Mouse (Mus musculus) testis, adult 2 months (tissue): ENCODE results near the gene Kcnj11. TPM values are rescaled to one million over a fixed set of nuclear protein-coding genes. Genes with fewer than 3 reads are reported as not detected.

Experiments
- H3K27ac ChIP-seq: fragments of 200-500 bp; 2 replicates; pipeline ENCODE4 v1.5.1; 2012; ENCODE audit warnings: low read depth, low read length; ENCODE audit not compliant: control insufficient read depth, insufficient read depth
- H3K27me3 ChIP-seq: fragments of 200-500 bp; 2 replicates; pipeline ENCODE4 v1.6.1; 2012; ENCODE audit warnings: mild to moderate bottlenecking, low read length, moderate library complexity; ENCODE audit not compliant: control insufficient read depth, insufficient read depth
- H3K36me3 ChIP-seq: fragments of 200-500 bp; 2 replicates; pipeline ENCODE4 v1.6.1; 2012; ENCODE audit warnings: mild to moderate bottlenecking, low read length; ENCODE audit not compliant: control insufficient read depth, insufficient read depth
- H3K4me1 ChIP-seq: fragments of 200-500 bp; 2 replicates; pipeline ENCODE4 v1.6.1; 2012; ENCODE audit warnings: low read length; ENCODE audit not compliant: control insufficient read depth, insufficient read depth
- H3K4me3 ChIP-seq: fragments of 200-500 bp; 2 replicates; pipeline ENCODE4 v1.5.1; 2012; ENCODE audit warnings: low read depth, mild to moderate bottlenecking, low read length, moderate library complexity, mixed read lengths; ENCODE audit not compliant: control insufficient read depth
- CTCF ChIP-seq: fragments of 200-500 bp; IDR thresholded peaks from 2 replicates; pipeline ENCODE4 v1.5.1; 2012; ENCODE audit warnings: low read depth, mild to moderate bottlenecking, inconsistent platforms, low read length, moderate library complexity; ENCODE audit not compliant: control insufficient read depth, insufficient read depth, insufficient replicate concordance
- POLR2A ChIP-seq: fragments of 200-500 bp; IDR thresholded peaks from 2 replicates; pipeline ENCODE4 v1.6.1; 2012; ENCODE audit warnings: low read depth, mild to moderate bottlenecking, inconsistent platforms, low read length, moderate library complexity; ENCODE audit not compliant: control insufficient read depth
- polyA plus RNA-seq: library from polyadenylated mRNA; depleted of rRNA; stranded (reverse); fragments of >200 nt; gene quantifications from 2 replicates; pipeline ENCODE4 v1.2.3, GENCODE M21; 2012

The Kcnj11 gene
- polyA plus RNA-seq, 1 experiment = 1.3 TPM

- Histone ChIP-seq H3K4me3 (no peak overlapping the region), H3K4me1 (no peaks in the 10 kb centered on the region), H3K36me3 (no peaks in the 10 kb centered on the region), H3K27me3 (no peaks in the 10 kb centered on the region), H3K27ac (no peak overlapping the region)
- TF ChIP-seq POLR2A = no peak
- TF ChIP-seq CTCF = no peak
These were observed 31.2 kb upstream of the Kcnj11 start for GRCm38 (mm10) chr7:46131806-46132205.

- TF ChIP-seq POLR2A = no peak
- H3K27me3 ChIP-seq = no peaks in the 10 kb centered on the region
- H3K4me1 ChIP-seq = no peaks in the 10 kb centered on the region
- no peak overlapping the region for H3K4me3 ChIP-seq
- H3K36me3 ChIP-seq = no peaks in the 10 kb centered on the region
- H3K27ac ChIP-seq = no peak overlapping the region
These were observed 30.7 kb upstream of the Kcnj11 start for GRCm38 (mm10) chr7:46131266-46131665.

- Histone ChIP-seq H3K27ac (no peak overlapping the region), H3K27me3 (no peaks in the 10 kb centered on the region), H3K4me3 (no peak overlapping the region), H3K36me3 (no peaks in the 10 kb centered on the region), H3K4me1 (no peaks in the 10 kb centered on the region)
- TF ChIP-seq POLR2A (no peak), CTCF (no peak)
These were observed 30.2 kb upstream of the Kcnj11 start for GRCm38 (mm10) chr7:46130723-46131122.

GRCm38 (mm10) chr7:46129463-46130179, 29.1 kb upstream of the Kcnj11 start:
- H3K4me1 ChIP-seq = no peaks in the 10 kb centered on the region
- no peak for TF ChIP-seq CTCF

DNA sequence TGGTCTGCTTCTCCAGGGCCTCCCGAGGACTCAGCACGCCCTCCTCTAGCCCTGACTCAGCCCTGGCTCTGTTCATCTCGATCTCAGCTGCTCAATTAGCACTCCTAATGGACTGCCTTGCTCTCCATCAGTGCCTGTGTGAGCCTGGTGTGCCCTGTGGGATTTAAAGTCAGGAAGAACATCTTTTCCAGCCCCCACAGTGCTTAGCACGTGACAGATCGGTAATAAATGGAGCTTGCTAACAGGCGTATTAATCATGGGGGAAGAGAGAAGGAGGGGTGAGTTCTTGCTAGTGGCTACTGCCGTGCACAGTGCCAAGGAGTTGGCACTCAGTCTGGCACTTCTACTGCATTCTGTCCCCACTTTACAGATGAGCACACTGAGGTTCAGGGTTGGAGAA, 27.6 kb upstream of the Kcnj11 start:
- H3K36me3 ChIP-seq = no peaks in the 10 kb centered on the region
- no peak overlapping the region for H3K4me3 ChIP-seq
- TF ChIP-seq POLR2A (no peak), CTCF (no peak)
- H3K4me1 ChIP-seq = no peaks in the 10 kb centered on the region
- H3K27me3 ChIP-seq = no peaks in the 10 kb centered on the region
- no peak overlapping the region for H3K27ac ChIP-seq

More at GRCm38 (mm10) chr7:46129463-46130179, 29.1 kb upstream of the Kcnj11 start:
- H3K27ac ChIP-seq = no peak overlapping the region
- H3K36me3 ChIP-seq = no peaks in the 10 kb centered on the region
- H3K4me3 ChIP-seq = no peak overlapping the region
- no peaks in the 10 kb centered on the region for H3K27me3 ChIP-seq

- TF ChIP-seq POLR2A = no peak
- no peak for TF ChIP-seq CTCF
- Histone ChIP-seq H3K36me3 (no peaks in the 10 kb centered on the region), H3K4me3 (no peak overlapping the region), H3K4me1 (no peaks in the 10 kb centered on the region), H3K27me3 (no peaks in the 10 kb centered on the region), H3K27ac (no peak overlapping the region)
These were observed 24.8 kb upstream of the Kcnj11 start for GRCm38 (mm10) chr7:46125340-46125739.

- Histone ChIP-seq H3K27ac (no peak overlapping the region), H3K4me3 (no peak overlapping the region), H3K36me3 (no peaks in the 10 kb centered on the region), H3K27me3 (no peaks in the 10 kb centered on the region), H3K4me1 (no peaks in the 10 kb centered on the region)
- TF ChIP-seq POLR2A = no peak
- TF ChIP-seq CTCF = no peak
These were observed 23.9 kb upstream of the Kcnj11 start for GRCm38 (mm10) chr7:46124460-46124859.

DNA sequence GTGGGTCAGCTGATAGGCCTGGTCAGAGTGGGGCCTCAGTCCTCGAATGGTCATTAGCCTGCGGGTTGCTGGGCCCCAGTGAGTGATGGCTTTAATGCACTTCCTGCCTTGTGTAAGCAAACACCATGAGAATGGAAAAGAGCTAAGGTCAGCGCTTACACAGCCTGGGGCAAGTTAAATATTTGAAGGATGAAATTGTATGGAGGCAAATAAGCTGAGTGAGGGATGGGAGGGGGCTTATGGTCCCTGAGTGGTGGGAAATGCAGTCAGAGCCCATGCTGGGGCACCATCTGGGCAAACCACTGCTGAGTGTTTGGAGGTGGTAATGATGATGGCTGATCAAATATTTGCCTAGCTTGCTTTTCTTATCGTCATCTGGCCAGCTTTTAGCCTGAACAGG, 22.4 kb upstream of the Kcnj11 start:
- no peaks in the 10 kb centered on the region for H3K36me3 ChIP-seq
- TF ChIP-seq CTCF (no peak), POLR2A (no peak)
- H3K4me3 ChIP-seq = no peak overlapping the region
- H3K4me1 ChIP-seq = no peaks in the 10 kb centered on the region
- H3K27ac ChIP-seq = no peak overlapping the region
- no peaks in the 10 kb centered on the region for H3K27me3 ChIP-seq
